Mouse (Mus musculus) CH12.LX (cell line): ENCODE data around the gene Ganc. TPM values are rescaled to one million over a fixed set of nuclear protein-coding genes. Genes with fewer than 3 reads are reported as not detected.
A peak's percentile ranks its signal among the peaks of the same experiment; 100 is the strongest.

Experiments used
- DNase-seq: peaks from one replicate; pipeline ENCODE4 v3.0.0-alpha.2; 2013; ENCODE audit errors: extremely low read depth
- H3K27ac ChIP-seq: 2 replicates; pipeline ENCODE4 v1.5.1; 2012; ENCODE audit warnings: low read depth, mild to moderate bottlenecking, control low read depth, moderate library complexity; ENCODE audit not compliant: insufficient read depth
- H3K27me3 ChIP-seq: replicated peaks from 2 replicates; pipeline ENCODE3; 2012; ENCODE audit warnings: inconsistent platforms
- H3K36me3 ChIP-seq, 2 experiments: replicated peaks in 1 of 2; 2 replicates each; pipeline versions ENCODE3 to v1.6.1; 2012; ENCODE audit warnings: inconsistent platforms in 1 of 2, low read length in 1 of 2, mild to moderate bottlenecking in 1 of 2, mixed read lengths in 1 of 2, moderate library complexity in 1 of 2; ENCODE audit not compliant: control insufficient read depth in 1 of 2, insufficient read depth in 1 of 2
- H3K4me1 ChIP-seq, 2 experiments: 2 replicates each; pipeline ENCODE4 v1.6.1; 2012; ENCODE audit warnings: inconsistent platforms in 1 of 2, moderate library complexity in 1 of 2; ENCODE audit not compliant: insufficient read depth in 2 of 2, control insufficient read depth in 1 of 2
- H3K4me2 ChIP-seq: 2 replicates; pipeline ENCODE4 v1.6.1; 2012; ENCODE audit warnings: low read depth, mild to moderate bottlenecking, control low read depth; ENCODE audit not compliant: poor library complexity, insufficient read depth, severe bottlenecking
- H3K4me3 ChIP-seq, 3 experiments: fragments of 150-350 bp in 1 of 3; sonication (generic) in 1 of 3; replicated peaks in 1 of 3; 2 replicates each; pipeline versions ENCODE3 to v1.5.1; 2011 to 2012; ENCODE audit warnings: low read depth in 2 of 3, low read length in 2 of 3, mild to moderate bottlenecking in 2 of 3, moderate library complexity in 2 of 3, control low read depth in 1 of 3, improper control_type of control experiment in 1 of 3, inconsistent platforms in 1 of 3, mixed read lengths in 1 of 3; ENCODE audit not compliant: poor library complexity in 1 of 3
- H3K79me2 ChIP-seq: replicated peaks from 2 replicates; pipeline ENCODE4 v1.6.1; 2012; ENCODE audit warnings: mild to moderate bottlenecking, moderate library complexity; ENCODE audit not compliant: control insufficient read depth, poor library complexity, insufficient read depth, severe bottlenecking; ENCODE audit errors: extremely low read depth
- H3K9ac ChIP-seq: 2 replicates; pipeline ENCODE4 v1.6.1; 2012; ENCODE audit warnings: low read depth, mild to moderate bottlenecking, control low read depth, moderate library complexity; ENCODE audit not compliant: insufficient read depth
- H3K9me3 ChIP-seq: replicated peaks from 2 replicates; pipeline ENCODE3; 2012; ENCODE audit warnings: low read length, inconsistent platforms, mixed read lengths
- BHLHE40 ChIP-seq: IDR thresholded peaks from 2 replicates; pipeline ENCODE4 v1.6.1; 2011; ENCODE audit warnings: mild to moderate bottlenecking, low read depth, low read length, improper control_type of control experiment
- CHD1 ChIP-seq: IDR thresholded peaks from 2 replicates; pipeline ENCODE4 v1.6.1; 2012; ENCODE audit warnings: low read depth, low read length, improper control_type of control experiment, inconsistent platforms
- CHD2 ChIP-seq: IDR thresholded peaks from 2 replicates; pipeline ENCODE4 v1.6.1; 2011; ENCODE audit warnings: low read length, improper control_type of control experiment
- CTCF ChIP-seq, 2 experiments: IDR thresholded peaks in 1 of 2; conservative IDR thresholded peaks in 1 of 2; 2 replicates each; pipeline ENCODE4 v1.5.1; 2011 to 2012; ENCODE audit warnings: low read depth in 2 of 2, low read length in 2 of 2, improper control_type of control experiment in 1 of 2, inconsistent platforms in 1 of 2, mild to moderate bottlenecking in 1 of 2, moderate library complexity in 1 of 2
- E2F4 ChIP-seq: IDR thresholded peaks from 2 replicates; pipeline ENCODE4 v1.6.1; 2011; ENCODE audit warnings: low read depth, low read length, improper control_type of control experiment; ENCODE audit not compliant: insufficient replicate concordance
- ELF1 ChIP-seq: IDR thresholded peaks from 2 replicates; pipeline ENCODE4 v1.6.1; 2014; ENCODE audit warnings: low read depth, mild to moderate bottlenecking, inconsistent platforms, low read length, improper control_type of control experiment
- JUN ChIP-seq: IDR thresholded peaks from 2 replicates; pipeline ENCODE4 v1.6.1; 2011; ENCODE audit warnings: low read depth, mild to moderate bottlenecking, low read length, improper control_type of control experiment, moderate library complexity; ENCODE audit not compliant: insufficient read depth
- JUND ChIP-seq: conservative IDR thresholded peaks from 2 replicates; pipeline ENCODE4 v1.6.1; 2011; ENCODE audit warnings: low read depth, low read length, improper control_type of control experiment
- KAT2A ChIP-seq: IDR thresholded peaks from 2 replicates; pipeline ENCODE4 v1.6.1; 2012; ENCODE audit warnings: low read length, improper control_type of control experiment, inconsistent platforms; ENCODE audit not compliant: insufficient replicate concordance
- MAX ChIP-seq: IDR thresholded peaks from 2 replicates; pipeline ENCODE4 v1.6.1; 2011; ENCODE audit warnings: low read length, improper control_type of control experiment
- MEF2A ChIP-seq: IDR thresholded peaks from 2 replicates; pipeline ENCODE4 v1.6.1; 2014; ENCODE audit warnings: low read depth, mild to moderate bottlenecking, inconsistent platforms, low read length, improper control_type of control experiment, borderline replicate concordance
- MYC ChIP-seq: IDR thresholded peaks from 2 replicates; pipeline ENCODE4 v1.6.1; 2011; ENCODE audit warnings: low read depth, mild to moderate bottlenecking, improper control_type of control experiment, low read length
- POLR2A ChIP-seq: IDR thresholded peaks from 2 replicates; pipeline ENCODE4 v1.6.1; 2011; ENCODE audit warnings: low read depth, mild to moderate bottlenecking, improper control_type of control experiment, low read length
- RAD21 ChIP-seq: IDR thresholded peaks from 2 replicates; pipeline ENCODE4 v1.6.1; 2011; ENCODE audit warnings: low read depth, mild to moderate bottlenecking, low read length, improper control_type of control experiment, moderate library complexity
- SIN3A ChIP-seq: IDR thresholded peaks from 2 replicates; pipeline ENCODE4 v1.6.1; 2012; ENCODE audit warnings: low read length, improper control_type of control experiment, inconsistent platforms
- SMC3 ChIP-seq: IDR thresholded peaks from 2 replicates; pipeline ENCODE4 v1.6.1; 2011; ENCODE audit warnings: low read depth, low read length, improper control_type of control experiment
- TBP ChIP-seq: conservative IDR thresholded peaks from 2 replicates; pipeline ENCODE4 v1.6.1; 2011; ENCODE audit warnings: low read depth, low read length, improper control_type of control experiment
- TCF12 ChIP-seq: IDR thresholded peaks from 2 replicates; pipeline ENCODE4 v1.6.1; 2014; ENCODE audit warnings: low read depth, mild to moderate bottlenecking, inconsistent platforms, low read length, improper control_type of control experiment
- UBTF ChIP-seq: IDR thresholded peaks from 2 replicates; pipeline ENCODE4 v1.6.1; 2012; ENCODE audit warnings: low read depth, mild to moderate bottlenecking, inconsistent platforms, low read length, improper control_type of control experiment, moderate library complexity
- USF1 ChIP-seq: IDR thresholded peaks from 2 replicates; pipeline ENCODE4 v1.6.1; 2014; ENCODE audit warnings: low read depth, mild to moderate bottlenecking, inconsistent platforms, low read length, improper control_type of control experiment
- USF2 ChIP-seq: conservative IDR thresholded peaks from 2 replicates; pipeline ENCODE4 v1.6.1; 2011; ENCODE audit warnings: low read depth, low read length, improper control_type of control experiment
- ZC3H11A ChIP-seq: IDR thresholded peaks from 2 replicates; pipeline ENCODE4 v1.6.1; 2012; ENCODE audit warnings: low read depth, mild to moderate bottlenecking, inconsistent platforms, low read length, improper control_type of control experiment
- ZKSCAN1 ChIP-seq: IDR thresholded peaks from 2 replicates; pipeline ENCODE4 v1.6.1; 2012; ENCODE audit warnings: low read depth, inconsistent platforms, low read length, improper control_type of control experiment, borderline replicate concordance
- ZMIZ1 ChIP-seq: IDR thresholded peaks from 2 replicates; pipeline ENCODE4 v1.6.1; 2012; ENCODE audit warnings: low read depth, mild to moderate bottlenecking, inconsistent platforms, low read length, improper control_type of control experiment
- ZNF384 ChIP-seq: IDR thresholded peaks from 2 replicates; pipeline ENCODE4 v1.6.1; 2012; ENCODE audit warnings: low read depth, low read length, improper control_type of control experiment, inconsistent platforms
- dilution Hi-C: fragments of 300-500 bp; cut with MboI; formaldehyde crosslinking; loops from 2 replicates; pipeline ENCODE4 v1.14.3; 2020; ENCODE audit warnings: low sequenced_read_pairs; ENCODE audit not compliant: extremely low pct_unique_long_range_greater_than_20kb, extremely low pct_ligation_motif_present
- in situ Hi-C: fragments of 300-500 bp; cut with MboI; formaldehyde crosslinking; loops from 3 replicates; pipeline ENCODE4 v1.14.3; 2019; ENCODE audit warnings: low sequenced_read_pairs, low pct_ligation_motif_present, low pct_unique_long_range_greater_than_20kb, mixed read lengths
- polyA plus RNA-seq: library from polyadenylated mRNA; unstranded; fragments of >175 nt; gene quantifications from 2 replicates; pipeline ENCODE4 v1.2.1, GENCODE M21; 2012; ENCODE audit warnings: low read depth; ENCODE audit not compliant: insufficient read length
- total RNA-seq, 2 experiments: library from RNA; depleted of rRNA; stranded (reverse); fragments of 300-350 nt in 1 of 2; fragments of >200 nt in 1 of 2; gene quantifications; 2 replicates each; pipeline ENCODE4 v1.2.3; 2012 to 2014

The Ganc gene
- total and polyA plus RNA-seq, 3 experiments, result 7.0 to 9.6 (median 9.5) TPM

DNA sequence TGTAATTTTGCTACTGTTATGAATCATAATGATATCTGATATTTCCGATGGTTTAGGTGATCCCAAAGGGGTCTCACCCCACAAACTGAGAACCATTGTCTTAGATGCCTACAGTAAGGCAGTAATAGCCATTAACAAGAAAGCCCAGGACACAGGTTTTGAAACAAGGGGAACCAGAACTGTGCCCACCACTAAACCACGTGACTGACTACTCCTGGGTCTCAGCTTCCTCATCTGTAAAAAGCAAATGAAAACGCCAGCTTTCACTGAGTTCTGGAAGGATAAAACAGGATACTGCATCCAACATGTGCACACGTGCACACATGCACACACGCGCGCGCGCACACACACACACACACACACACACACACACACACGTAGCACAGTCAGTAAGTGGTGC, 66.0 kb downstream of the Ganc start:
- TF ChIP-seq POLR2A (no peak), USF1 (peak; percentile 44), UBTF (no peak), CTCF (conservative IDR thresholded peaks at IDR 0.05 in 1 of 2, IDR thresholded peaks at IDR 0.05 in 1 of 2; ENCODE audit: low read depth in 2 of 2, low read length in 2 of 2) (no peak), RAD21 (no peak), ZC3H11A (no peak), SIN3A (no peak), CHD2 (no peak), KAT2A (no peak), USF2 (0 out of 2 replicates have a peak, but pooled peaks have one; percentile 38), CHD1 (no peak), SMC3 (no peak), JUND (no peak), TBP (no peak), E2F4 (no peak), ZMIZ1 (no peak), BHLHE40 (0 out of 2 replicates have a peak, but pooled peaks have one; percentile 26), ELF1 (no peak), TCF12 (no peak), MYC (no peak), JUN (no peak), ZKSCAN1 (no peak)
- H3K27ac ChIP-seq, result no peak overlapping the region
- no peaks in the 10 kb centered on the region for H3K79me2 ChIP-seq
- peaks cover 9 to 24% of the 10 kb centered on the region in 2 experiments for H3K4me1 ChIP-seq
- no peak overlapping the region for H3K4me3 ChIP-seq
- no peak overlapping the region for H3K9ac ChIP-seq
- DNase-seq, result no peak
- H3K4me2 ChIP-seq, result no peak overlapping the region
- dilution Hi-C loops (no loop called here), in situ Hi-C loops (loop anchor here (10.0 to 25.0 kb wide), 2 partner anchors 405 to 643 kb away; partner anchors contain the start of gene Tgm7)
- no peaks in the 10 kb centered on the region for H3K27me3 ChIP-seq
- no peaks in the 10 kb centered on the region for H3K9me3 ChIP-seq
- H3K36me3 ChIP-seq, result no peaks in the 10 kb centered on the region

DNA sequence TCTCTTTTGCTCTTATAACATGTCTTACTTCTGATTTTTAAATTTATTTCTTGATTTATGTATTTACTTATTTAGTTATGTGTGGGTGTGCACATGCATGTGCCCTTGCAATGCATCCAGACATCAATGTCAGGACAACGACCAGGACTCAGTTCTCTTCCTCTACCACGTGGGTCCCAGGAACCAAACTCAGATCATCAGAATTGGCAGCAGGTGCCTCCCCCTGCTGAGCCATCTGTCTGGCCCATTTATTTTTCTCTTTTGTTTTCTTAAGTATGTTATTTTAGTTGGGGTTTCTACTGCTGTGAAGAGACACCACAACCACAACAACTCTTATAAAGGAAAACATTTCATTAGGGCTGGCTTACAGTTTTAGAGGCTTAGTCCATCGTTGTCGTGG, 67.2 kb downstream of the Ganc start:
- in situ Hi-C loops (loop anchor here (25.0 kb wide), 1 partner anchor 641 kb away; the partner anchor contains the start of gene Tgm7), dilution Hi-C loops (no loop called here)
- no peak for DNase-seq
- Histone ChIP-seq H3K9me3 (no peaks in the 10 kb centered on the region), H3K27ac (no peak overlapping the region), H3K36me3 (no peaks in the 10 kb centered on the region), H3K79me2 (no peaks in the 10 kb centered on the region), H3K27me3 (no peaks in the 10 kb centered on the region), H3K4me2 (no peak overlapping the region), H3K9ac (no peak overlapping the region), H3K4me3 (no peak overlapping the region), H3K4me1 (peaks cover 9 to 15% of the 10 kb centered on the region in 2 experiments)
- no peak for TF ChIP-seq ELF1
- TF ChIP-seq MAX, result no peak
- TF ChIP-seq JUN, result no peak
- TF ChIP-seq CHD2, result no peak
- TF ChIP-seq BHLHE40, result no peak
- no peak for TF ChIP-seq TBP
- no peak for TF ChIP-seq SMC3
- no peak for TF ChIP-seq JUND
- no peak for TF ChIP-seq MEF2A
- no peak for TF ChIP-seq ZNF384
- TF ChIP-seq CTCF (conservative IDR thresholded peaks at IDR 0.05 in 1 of 2, IDR thresholded peaks at IDR 0.05 in 1 of 2; ENCODE audit: low read depth in 2 of 2, low read length in 2 of 2), result no peak
